Mouse (Mus musculus) heart, postnatal 0 days (tissue): ENCODE data around the gene Rspo4.

Source experiments
- CTCF ChIP-seq: IDR thresholded peaks from 2 replicates; pipeline ENCODE4 v1.5.1; 2016; ENCODE audit warnings: antibody characterized with exemption, control low read depth, low read depth
- EP300 ChIP-seq: IDR thresholded peaks from 2 replicates; pipeline ENCODE4 v1.6.1; 2016; ENCODE audit warnings: antibody characterized with exemption, low read depth

DNA sequence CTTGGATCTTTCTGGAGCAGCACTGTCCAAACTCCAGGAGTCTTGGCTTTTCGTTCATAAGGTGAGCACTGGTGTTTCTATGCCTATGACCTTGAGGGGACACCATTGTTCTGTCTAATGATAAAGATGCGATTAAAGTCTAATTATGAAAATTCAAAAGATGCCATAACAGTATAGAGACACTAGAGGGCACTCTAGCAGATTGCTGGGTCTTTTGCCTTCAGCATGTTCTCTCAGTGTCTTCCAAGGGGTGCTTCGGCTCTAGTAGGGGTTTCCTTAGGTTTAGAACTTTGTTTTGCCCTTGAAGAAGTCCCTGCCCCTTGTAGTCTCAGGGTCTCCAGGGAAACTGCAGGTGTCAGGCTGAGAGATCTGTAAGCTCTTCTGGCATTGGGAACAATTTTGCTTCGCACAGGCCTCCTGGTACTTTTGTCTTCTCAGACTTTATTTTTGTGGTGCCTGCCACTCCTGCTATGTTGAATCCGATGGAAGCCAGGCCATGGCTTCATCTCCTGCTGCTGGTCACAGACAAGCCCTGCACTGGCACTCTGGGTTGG, 19.6 kb downstream of the Rspo4 start:
- peak; percentile 50 for TF ChIP-seq CTCF
- TF ChIP-seq EP300 = no peak
